Mouse (Mus musculus): ENCODE measurements at regions not wholly inside any gene's neighbourhood (a gene's known extent, or its start where the extent isn't known, plus 50 kb on each side); places are given as distances from the start of the nearest gene placed in this dataset.

DNA sequence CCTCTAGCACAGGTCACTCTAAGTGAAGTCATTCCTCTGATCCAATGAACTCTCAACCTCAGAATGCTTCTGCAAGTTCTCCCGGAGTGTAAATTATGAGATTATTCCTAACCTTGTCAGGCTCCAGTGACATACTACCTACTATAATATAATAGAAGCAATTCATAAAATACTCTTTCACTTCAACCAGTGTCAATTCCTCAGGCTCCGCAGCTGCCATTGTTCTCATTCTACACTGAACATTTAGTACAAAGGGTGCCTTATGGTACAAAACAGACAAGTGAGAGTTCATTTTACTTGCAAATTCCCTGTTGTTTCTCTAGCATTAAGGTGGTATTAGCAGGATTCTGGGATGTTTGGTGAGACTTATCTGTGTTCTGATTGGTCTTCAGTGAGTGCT lies 379.7 kb downstream of the Zfp352 start:
- no peak for TF ChIP-seq EP300 (IDR thresholded peaks at IDR 0.05; ENCODE audit: low read depth)
- TF ChIP-seq CTCF (IDR thresholded peaks at IDR 0.05; ENCODE audit: low read depth), result no peak

Data from liver, postnatal 0 days (tissue).